Mouse (Mus musculus) forebrain, embryonic 13.5 days (tissue): Measurements from ENCODE around the gene Nectin1. TPM values are rescaled to one million over a fixed set of nuclear protein-coding genes. Genes with fewer than 3 reads are reported as not detected.

ENCODE experiments used
- ATAC-seq: fragments of 200-750 bp; cut with Nextera tagmentation; 2 replicates; pipeline ENCODE4 v1.8.0; 2017
- H3K27ac ChIP-seq: fragments of 300-500 bp; sonication (generic); 2 replicates; pipeline ENCODE4 v1.5.1; 2015; ENCODE audit warnings: inconsistent platforms, mild to moderate bottlenecking, moderate library complexity
- H3K27me3 ChIP-seq: fragments of 300-500 bp; sonication (generic); 2 replicates; pipeline ENCODE4 v1.6.1; 2015; ENCODE audit warnings: mild to moderate bottlenecking, inconsistent platforms
- H3K36me3 ChIP-seq: fragments of 300-500 bp; sonication (generic); 2 replicates; pipeline ENCODE4 v1.6.1; 2015; ENCODE audit warnings: mild to moderate bottlenecking, inconsistent platforms; ENCODE audit not compliant: poor library complexity, severe bottlenecking
- H3K4me1 ChIP-seq: fragments of 300-500 bp; sonication (generic); 2 replicates; pipeline ENCODE4 v1.6.1; 2015; ENCODE audit warnings: inconsistent platforms
- H3K4me2 ChIP-seq: fragments of 300-500 bp; sonication (generic); 2 replicates; pipeline ENCODE4 v1.6.1; 2015; ENCODE audit warnings: inconsistent platforms, mild to moderate bottlenecking, moderate library complexity
- H3K4me3 ChIP-seq: fragments of 300-500 bp; sonication (generic); 2 replicates; pipeline ENCODE4 v1.5.1; 2015; ENCODE audit warnings: mild to moderate bottlenecking, inconsistent platforms
- H3K9ac ChIP-seq: fragments of 300-500 bp; sonication (generic); 2 replicates; pipeline ENCODE4 v1.6.1; 2015; ENCODE audit warnings: mild to moderate bottlenecking, inconsistent platforms
- H3K9me3 ChIP-seq: fragments of 300-500 bp; sonication (generic); replicated peaks from 2 replicates; pipeline ENCODE4 v1.6.1; 2016; ENCODE audit warnings: inconsistent platforms
- WGBS: fragments of 180-500 bp; shearing (Covaris S2); methylation state at CpG from one replicate; pipeline ENCODE4 v1.1.7; 2015; 5-methylcytosine and 5-hydroxymethylcytosine counted together
- polyA plus RNA-seq: library from polyadenylated mRNA; unstranded; fragments of >200 nt; fragmentation: Nextera tagmentation; extraction: Ambion mirVana; gene quantifications from 2 replicates; pipeline ENCODE4 v1.2.1, GENCODE M21; 2015

Nectin1 gene
- polyA plus RNA-seq, 1 experiment from 2014 or later: 8.8 TPM

GRCm38 (mm10) chr9:43855887-43856286 lies 112.1 kb downstream of the Nectin1 start:
- Histone ChIP-seq H3K4me2 (no peak overlapping the region), H3K4me1 (no peaks in the 10 kb centered on the region), H3K27ac (no peak overlapping the region), H3K9ac (no peak overlapping the region), H3K27me3 (no peaks in the 10 kb centered on the region), H3K9me3 (no peaks in the 10 kb centered on the region), H3K36me3 (no peaks in the 10 kb centered on the region), H3K4me3 (no peak overlapping the region)
- 86% methylated on average over 7 of the region's 7 CpGs for WGBS
- ATAC-seq: no peak
